Mouse (Mus musculus): ENCODE data around the gene Pwwp2b. TPM values are rescaled to one million over a fixed set of nuclear protein-coding genes. Genes with fewer than 3 reads are reported as not detected.

Pwwp2b gene
- polyA plus RNA-seq, 1 experiment from 2014 or later: 4.9 TPM

DNA sequence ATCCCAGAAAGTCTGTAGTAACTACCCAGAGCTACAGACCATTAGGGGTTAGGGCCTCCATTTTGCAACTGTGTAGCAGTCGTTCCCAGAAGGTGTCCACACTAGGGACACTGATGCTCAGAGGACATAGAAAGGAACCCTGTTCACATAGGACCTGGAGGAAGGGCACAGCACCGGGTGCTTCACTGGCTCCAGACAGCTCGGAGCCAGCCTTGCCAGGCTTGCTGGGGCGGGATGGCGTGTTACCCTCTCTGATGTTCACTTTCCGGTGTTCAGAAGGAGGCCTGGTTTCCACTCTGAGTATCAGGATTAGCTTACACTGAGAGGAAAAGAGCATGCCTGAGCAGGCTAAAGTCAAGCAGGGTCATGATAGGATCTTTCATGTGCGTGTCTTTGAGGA, 32.3 kb upstream of the Pwwp2b start:
- H3K27me3 ChIP-seq: no peaks in the 10 kb centered on the region
- no peak for ATAC-seq (ENCODE audit: low FRiP score)

GRCm38 (mm10) chr7:139216464-139216863, 31.8 kb upstream of the Pwwp2b start:
- no peaks in the 10 kb centered on the region for H3K9me3 ChIP-seq
- no peak overlapping the region for H3K27ac ChIP-seq
- H3K27me3 ChIP-seq: no peaks in the 10 kb centered on the region
- peaks cover 17% of the 10 kb centered on the region for H3K4me1 ChIP-seq (replicated peaks)
- no peaks in the 10 kb centered on the region for H3K36me3 ChIP-seq
- no peak for ATAC-seq (ENCODE audit: low FRiP score)
- WGBS: 92% methylated on average over 9 of the region's 9 CpGs
- H3K4me2 ChIP-seq: no peak overlapping the region
- H3K4me3 ChIP-seq: no peak overlapping the region
- H3K9ac ChIP-seq: no peak overlapping the region

More for the DNA sequence above, 32.3 kb upstream of the Pwwp2b start:
- H3K9ac ChIP-seq: no peak overlapping the region
- H3K4me2 ChIP-seq: no peak overlapping the region
- WGBS: 93% methylated on average over 7 of the region's 7 CpGs
- no peaks in the 10 kb centered on the region for H3K36me3 ChIP-seq
- H3K4me1 ChIP-seq (replicated peaks): peaks cover 17% of the 10 kb centered on the region
- no peak overlapping the region for H3K4me3 ChIP-seq
- no peaks in the 10 kb centered on the region for H3K9me3 ChIP-seq
- no peak overlapping the region for H3K27ac ChIP-seq

DNA sequence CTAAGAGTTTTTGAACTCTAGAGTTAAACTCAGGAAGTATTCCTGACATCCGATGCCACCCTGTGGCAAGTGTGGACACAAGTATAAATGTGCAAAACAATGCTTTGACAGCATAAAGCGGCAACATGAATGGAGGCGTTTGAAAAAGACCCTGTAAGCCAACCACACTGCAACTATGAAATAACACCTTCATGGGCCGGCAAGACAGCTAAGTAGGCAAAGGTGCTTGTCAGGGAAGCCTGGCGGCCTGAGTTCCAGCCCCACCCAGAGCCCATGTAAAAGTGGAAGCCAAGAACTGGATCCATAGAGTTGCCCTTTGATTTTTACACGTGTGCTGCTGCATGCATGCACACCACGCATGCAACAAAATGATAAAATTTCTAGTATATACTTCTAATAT, 31.2 kb upstream of the Pwwp2b start:
- Histone ChIP-seq H3K4me2 (no peak overlapping the region), H3K4me3 (no peak overlapping the region), H3K9me3 (no peaks in the 10 kb centered on the region), H3K27ac (no peak overlapping the region), H3K4me1 (replicated peaks) (peaks cover 13% of the 10 kb centered on the region), H3K36me3 (no peaks in the 10 kb centered on the region), H3K9ac (no peak overlapping the region), H3K27me3 (no peaks in the 10 kb centered on the region)
- no peak for ATAC-seq (ENCODE audit: low FRiP score)
- WGBS: 87% methylated on average over 7 of the region's 7 CpGs

- H3K4me1 ChIP-seq (replicated peaks): peaks cover 2% of the 10 kb centered on the region; the same call in 1 of the 2 replicates
- no peak overlapping the region for H3K9ac ChIP-seq
- ATAC-seq (ENCODE audit: low FRiP score): no peak
- H3K27me3 ChIP-seq: no peaks in the 10 kb centered on the region
- H3K36me3 ChIP-seq: no peaks in the 10 kb centered on the region
- H3K4me2 ChIP-seq: no peak overlapping the region
- 63% methylated on average over 6 of the region's 6 CpGs for WGBS
- H3K27ac ChIP-seq: no peak overlapping the region
- no peak overlapping the region for H3K4me3 ChIP-seq
- no peaks in the 10 kb centered on the region for H3K9me3 ChIP-seq
Observed at GRCm38 (mm10) chr7:139218641-139219415, 29.5 kb upstream of the Pwwp2b start.

- 85% methylated on average over 5 of the region's 5 CpGs for WGBS
Observed at GRCm38 (mm10) chr7:139219486-139219885, 28.8 kb upstream of the Pwwp2b start.

GRCm38 (mm10) chr7:139220303-139220702, 28.0 kb upstream of the Pwwp2b start:
- Histone ChIP-seq H3K27ac (no peak overlapping the region), H3K4me1 (replicated peaks) (no peaks in the 10 kb centered on the region), H3K9me3 (no peaks in the 10 kb centered on the region), H3K27me3 (no peaks in the 10 kb centered on the region), H3K9ac (no peak overlapping the region), H3K4me3 (no peak overlapping the region), H3K36me3 (no peaks in the 10 kb centered on the region), H3K4me2 (no peak overlapping the region)
- 44% methylated on average over 2 of the region's 2 CpGs for WGBS
- ATAC-seq (ENCODE audit: low FRiP score): no peak

More at GRCm38 (mm10) chr7:139219486-139219885, 28.8 kb upstream of the Pwwp2b start:
- H3K27ac ChIP-seq: no peak overlapping the region
- H3K4me2 ChIP-seq: no peak overlapping the region
- H3K27me3 ChIP-seq: no peaks in the 10 kb centered on the region
- ATAC-seq (ENCODE audit: low FRiP score): no peak
- no peak overlapping the region for H3K9ac ChIP-seq
- H3K9me3 ChIP-seq: no peaks in the 10 kb centered on the region
- no peak overlapping the region for H3K4me3 ChIP-seq
- no peaks in the 10 kb centered on the region for H3K36me3 ChIP-seq
- no peaks in the 10 kb centered on the region for H3K4me1 ChIP-seq (replicated peaks)

DNA sequence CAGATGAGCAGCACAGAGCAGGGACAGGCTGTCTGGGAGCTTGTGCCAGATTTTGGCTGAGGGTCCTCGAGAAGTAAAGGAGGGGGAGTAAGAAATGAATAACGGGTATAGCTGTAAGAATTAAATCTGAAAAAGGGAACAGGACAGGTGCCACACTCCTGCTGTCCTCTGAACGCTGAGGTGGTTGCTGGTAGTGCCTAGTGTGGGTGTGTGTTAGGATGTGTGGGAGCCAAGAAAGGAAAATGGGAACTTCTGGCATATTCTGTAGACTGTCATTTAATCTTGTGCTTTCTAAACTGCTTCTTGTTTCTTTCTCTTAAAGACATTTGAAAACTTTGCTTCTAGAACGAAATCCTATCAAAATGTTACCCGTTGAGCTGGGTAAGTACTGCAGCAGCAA, 27.2 kb upstream of the Pwwp2b start:
- Histone ChIP-seq H3K4me2 (no peak overlapping the region), H3K4me1 (replicated peaks) (no peaks in the 10 kb centered on the region), H3K36me3 (no peaks in the 10 kb centered on the region), H3K9me3 (no peaks in the 10 kb centered on the region), H3K27ac (no peak overlapping the region), H3K4me3 (no peak overlapping the region), H3K9ac (no peak overlapping the region), H3K27me3 (no peaks in the 10 kb centered on the region)
- ATAC-seq (ENCODE audit: low FRiP score): no peak
- 86% methylated on average over 5 of the region's 5 CpGs for WGBS

DNA sequence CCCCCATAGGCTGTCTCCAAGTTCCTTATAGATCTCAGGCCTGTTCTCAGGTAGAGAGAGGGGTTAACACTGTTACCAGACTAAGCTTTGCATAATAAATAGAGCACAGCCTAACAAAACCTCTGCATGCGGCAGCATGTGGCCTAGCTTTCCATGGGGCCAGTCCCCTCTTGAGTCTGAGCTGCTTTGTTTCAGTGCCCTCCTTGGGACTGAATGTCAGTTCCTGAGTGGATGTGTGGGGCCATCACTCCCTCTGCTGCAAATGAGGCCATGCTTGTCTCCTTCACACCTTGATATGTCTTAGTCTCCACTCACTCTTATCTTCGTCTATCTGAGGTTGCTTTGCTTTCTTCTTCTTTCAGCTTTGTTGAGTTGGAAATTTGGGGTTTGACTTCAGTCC, 26.4 kb upstream of the Pwwp2b start:
- H3K27ac ChIP-seq: no peak overlapping the region
- no peaks in the 10 kb centered on the region for H3K36me3 ChIP-seq
- H3K4me1 ChIP-seq (replicated peaks): no peaks in the 10 kb centered on the region
- no peak overlapping the region for H3K9ac ChIP-seq
- no peak overlapping the region for H3K4me2 ChIP-seq
- H3K27me3 ChIP-seq: no peaks in the 10 kb centered on the region
- H3K9me3 ChIP-seq: no peaks in the 10 kb centered on the region
- H3K4me3 ChIP-seq: no peak overlapping the region
- ATAC-seq (ENCODE audit: low FRiP score): no peak
- 70% methylated on average over 2 of the region's 2 CpGs for WGBS

DNA sequence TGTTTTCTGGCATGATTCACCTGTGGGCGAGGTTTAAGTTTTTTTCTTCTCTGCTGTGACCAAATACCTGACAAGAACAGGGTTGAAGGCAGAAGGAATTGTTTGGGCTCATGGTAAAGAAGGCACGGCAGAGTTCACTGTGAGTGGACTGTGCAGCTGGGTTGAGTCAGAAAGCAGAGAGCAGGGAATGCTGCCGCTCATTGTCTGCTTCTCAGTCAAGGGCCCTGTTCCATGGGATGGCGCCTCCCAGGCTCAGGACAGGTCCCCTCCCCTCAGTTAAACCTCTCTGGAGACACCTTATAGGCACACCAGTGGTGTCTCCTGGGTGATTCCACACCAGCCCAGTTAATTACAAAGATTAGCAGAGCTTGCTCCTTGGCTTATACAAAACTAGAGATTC, 25.9 kb upstream of the Pwwp2b start:
- no peak overlapping the region for H3K27ac ChIP-seq
- 77% methylated on average over 4 of the region's 4 CpGs for WGBS
- no peak for ATAC-seq (ENCODE audit: low FRiP score)

GRCm38 (mm10) chr7:139224070-139224469, 24.2 kb upstream of the Pwwp2b start:
- H3K36me3 ChIP-seq: no peaks in the 10 kb centered on the region
- H3K27me3 ChIP-seq: no peaks in the 10 kb centered on the region
- H3K27ac ChIP-seq: no peak overlapping the region
- H3K9ac ChIP-seq: no peak overlapping the region
- 89% methylated on average over 1 of the region's 1 CpGs for WGBS
- no peak for ATAC-seq (ENCODE audit: low FRiP score)
- H3K4me3 ChIP-seq: no peak overlapping the region
- no peak overlapping the region for H3K4me2 ChIP-seq
- no peaks in the 10 kb centered on the region for H3K4me1 ChIP-seq (replicated peaks)
- no peaks in the 10 kb centered on the region for H3K9me3 ChIP-seq

More for the DNA sequence above, 25.9 kb upstream of the Pwwp2b start:
- Histone ChIP-seq H3K4me1 (replicated peaks) (no peaks in the 10 kb centered on the region), H3K4me2 (no peak overlapping the region), H3K4me3 (no peak overlapping the region), H3K9ac (no peak overlapping the region), H3K36me3 (no peaks in the 10 kb centered on the region), H3K27me3 (no peaks in the 10 kb centered on the region), H3K9me3 (no peaks in the 10 kb centered on the region)

GRCm38 (mm10) chr7:139224725-139225124, 23.6 kb upstream of the Pwwp2b start:
- Histone ChIP-seq H3K4me2 (no peak overlapping the region), H3K27ac (no peak overlapping the region), H3K9ac (no peak overlapping the region), H3K4me3 (no peak overlapping the region), H3K36me3 (no peaks in the 10 kb centered on the region), H3K4me1 (replicated peaks) (no peaks in the 10 kb centered on the region), H3K27me3 (no peaks in the 10 kb centered on the region), H3K9me3 (no peaks in the 10 kb centered on the region)
- no peak for ATAC-seq (ENCODE audit: low FRiP score)
- 78% methylated on average over 8 of the region's 8 CpGs for WGBS

GRCm38 (mm10) chr7:139226416-139226815, 21.9 kb upstream of the Pwwp2b start:
- Histone ChIP-seq H3K27ac (no peak overlapping the region), H3K4me3 (no peak overlapping the region), H3K9ac (no peak overlapping the region), H3K9me3 (no peaks in the 10 kb centered on the region), H3K4me2 (no peak overlapping the region), H3K36me3 (no peaks in the 10 kb centered on the region), H3K4me1 (replicated peaks) (no peaks in the 10 kb centered on the region), H3K27me3 (no peaks in the 10 kb centered on the region)
- WGBS: 92% methylated on average over 7 of the region's 7 CpGs
- no peak for ATAC-seq (ENCODE audit: low FRiP score)

GRCm38 (mm10) chr7:139228447-139229171, 19.7 kb upstream of the Pwwp2b start:
- Histone ChIP-seq H3K9ac (no peak overlapping the region), H3K36me3 (no peaks in the 10 kb centered on the region), H3K9me3 (no peaks in the 10 kb centered on the region), H3K4me2 (no peak overlapping the region), H3K4me3 (no peak overlapping the region), H3K27me3 (no peaks in the 10 kb centered on the region), H3K27ac (no peak overlapping the region), H3K4me1 (replicated peaks) (no peaks in the 10 kb centered on the region)
- 84% methylated on average over 6 of the region's 6 CpGs for WGBS
- no peak for ATAC-seq (ENCODE audit: low FRiP score)
